Mouse (Mus musculus) CD4-positive, CD25-positive, alpha-beta regulatory T cell, adult 2 months (primary cell): Measurements from ENCODE around the gene Nfib.

Experiments used
- DNase-seq: peaks from one replicate; pipeline ENCODE4 v3.0.0-alpha.2; 2012; ENCODE audit warnings: low read depth, low spot score

Gene Nfib

GRCm38 (mm10) chr4:82691126-82692008, 14.2 kb downstream of the Nfib start:
- no peak for DNase-seq

DNA sequence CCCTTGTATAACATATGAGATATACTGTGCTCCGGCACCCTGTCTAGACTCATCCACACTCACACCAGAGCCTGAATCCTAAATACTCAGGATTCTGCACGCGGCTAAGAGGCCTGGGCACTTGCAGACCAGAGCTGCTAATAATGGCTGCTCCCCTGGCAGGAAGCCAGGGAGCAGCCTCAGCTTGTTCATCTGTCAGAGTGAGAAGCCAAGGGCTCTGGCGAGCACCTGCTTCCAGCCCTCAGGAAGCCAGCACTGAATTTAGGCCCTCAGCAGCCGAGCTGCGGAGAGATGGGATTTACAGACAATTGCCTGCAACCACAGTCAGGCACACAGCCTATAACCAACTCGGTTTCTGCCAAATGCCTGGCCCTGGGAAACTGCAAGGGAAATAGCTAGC, 15.3 kb downstream of the Nfib start:
- DNase-seq = no peak

DNA sequence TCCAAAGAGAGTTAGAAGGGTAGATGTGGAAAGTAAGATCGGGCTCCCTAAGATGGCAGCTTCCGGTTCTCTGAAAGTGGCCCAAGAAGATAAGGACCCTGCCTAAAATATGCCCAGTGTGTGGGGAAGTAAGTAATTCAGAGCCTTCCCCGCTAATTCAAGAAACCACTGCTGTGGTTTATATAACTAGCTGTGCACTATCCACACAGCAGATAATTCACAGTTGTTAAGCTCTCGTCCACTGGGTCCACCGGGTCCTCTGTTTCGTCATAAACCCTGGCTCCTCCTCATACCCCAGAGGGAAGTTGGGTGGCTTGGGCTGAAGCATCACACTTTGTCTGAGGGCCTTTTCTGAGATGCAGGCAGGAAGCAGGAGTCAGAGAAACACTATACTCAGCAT, 19.5 kb downstream of the Nfib start:
- DNase-seq = no peak

GRCm38 (mm10) chr4:82684088-82684715, 21.3 kb downstream of the Nfib start:
- DNase-seq = no peak

DNA sequence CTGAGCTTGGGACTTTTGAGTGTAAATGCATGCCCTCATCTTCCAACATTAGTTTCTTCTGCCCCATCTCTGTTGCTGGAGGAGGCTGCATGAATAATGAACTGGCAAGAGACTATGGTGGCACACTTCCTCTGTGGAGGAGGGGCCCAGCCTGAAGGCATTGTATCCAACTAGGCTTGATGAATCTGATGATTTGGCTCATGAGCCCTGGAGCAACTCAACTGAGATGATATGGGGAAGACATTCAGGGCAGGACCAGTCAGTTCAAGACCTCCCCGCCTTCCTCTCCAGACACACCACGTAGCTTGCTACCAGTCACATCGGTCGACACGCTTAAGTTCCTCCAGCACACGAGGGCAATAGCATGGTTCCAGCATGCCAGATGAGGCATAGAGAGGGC, 22.0 kb downstream of the Nfib start:
- no peak for DNase-seq

DNA sequence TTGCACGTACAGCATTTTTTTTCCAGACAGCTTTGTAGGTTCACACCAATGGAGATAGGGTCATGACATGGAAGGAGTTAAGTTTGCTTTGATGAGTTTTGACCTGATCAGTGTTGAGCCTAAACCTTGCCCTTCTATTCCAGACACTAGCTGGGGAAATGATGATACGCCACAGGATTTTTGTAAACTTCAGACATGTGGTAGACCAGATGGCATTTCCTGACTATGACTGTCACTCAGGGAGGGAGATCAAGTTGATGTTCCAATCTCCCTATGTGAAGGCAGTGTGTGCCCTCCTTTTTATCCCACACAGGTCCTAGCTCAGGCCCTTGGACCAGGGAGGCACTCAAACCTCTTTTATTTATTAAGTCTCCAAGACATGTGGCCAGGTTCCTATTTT, 29.4 kb downstream of the Nfib start:
- no peak for DNase-seq

DNA sequence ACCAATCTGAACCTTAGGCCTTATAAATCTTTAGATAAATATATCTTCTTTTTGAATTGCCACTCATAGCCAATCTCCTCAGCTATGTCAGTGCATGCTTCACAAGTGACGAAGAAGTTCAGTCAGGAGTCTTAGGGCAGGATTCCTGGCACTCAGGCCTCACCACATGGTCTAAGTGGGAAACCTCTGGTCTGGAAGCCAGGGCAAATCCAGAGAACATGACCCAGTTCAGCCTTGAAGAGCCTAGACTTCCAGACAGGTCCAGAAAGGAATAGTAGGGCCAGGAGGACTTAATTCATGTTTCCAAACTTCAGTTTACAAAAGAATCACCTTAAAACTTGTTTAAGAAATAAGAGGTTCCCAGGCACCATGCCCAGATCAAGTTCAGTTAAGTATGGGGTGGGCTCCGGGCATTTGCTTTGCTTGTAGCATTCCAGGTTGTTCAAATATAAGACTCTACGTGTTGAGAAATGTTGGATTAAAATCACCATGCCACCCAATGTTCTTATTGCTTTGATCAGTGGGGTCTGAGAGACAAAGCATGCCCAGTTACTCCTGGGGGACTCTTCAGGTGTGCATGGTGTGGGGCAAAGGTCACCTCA, 38.2 kb downstream of the Nfib start:
- no peak for DNase-seq

GRCm38 (mm10) chr4:82664436-82664835, 41.1 kb downstream of the Nfib start:
- DNase-seq = no peak

- DNase-seq = no peak
Measured at GRCm38 (mm10) chr4:82663749-82664381, 41.7 kb downstream of the Nfib start.

DNA sequence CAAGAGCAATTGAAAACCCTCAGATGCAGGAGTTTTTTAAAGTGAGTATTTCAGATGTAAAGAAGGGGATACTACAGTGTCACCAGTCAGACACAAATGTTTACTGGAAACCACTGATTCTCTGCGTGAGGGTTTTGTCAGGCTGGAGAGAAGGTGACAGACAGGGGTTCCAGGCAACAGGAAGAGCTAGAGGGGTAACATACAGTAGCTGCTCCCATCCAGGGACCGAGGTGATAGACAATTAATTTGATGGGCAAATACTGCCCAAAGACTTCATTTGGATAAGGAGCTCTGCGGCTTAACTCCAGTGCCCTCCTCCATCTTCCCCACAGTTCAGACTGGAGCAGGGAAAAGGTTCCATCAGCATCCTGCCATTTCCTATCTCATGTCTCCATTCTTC, 42.9 kb downstream of the Nfib start:
- no peak for DNase-seq

- no peak for DNase-seq
Measured at GRCm38 (mm10) chr4:82662222-82662621, 43.3 kb downstream of the Nfib start.

DNA sequence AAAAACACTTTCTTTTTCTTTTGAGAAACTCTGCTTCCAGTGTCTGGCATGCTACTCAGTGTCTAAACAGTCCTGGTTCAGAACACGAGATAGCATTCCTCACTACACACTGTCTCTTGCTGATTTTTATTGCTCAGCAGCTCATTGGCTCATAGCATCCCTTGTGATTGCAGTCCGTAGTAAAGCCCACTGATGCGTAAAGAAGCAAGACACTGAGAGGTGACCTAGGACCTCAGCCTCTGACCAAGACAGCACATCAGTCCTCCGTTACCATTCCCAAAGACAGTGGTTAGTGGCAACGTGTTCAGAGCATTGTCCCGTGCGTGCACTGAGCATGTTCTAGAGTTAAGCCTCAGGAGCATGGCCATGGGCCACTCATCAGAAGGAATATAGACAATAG, 44.3 kb downstream of the Nfib start:
- no peak for DNase-seq

GRCm38 (mm10) chr4:82645679-82646078, 59.9 kb downstream of the Nfib start:
- DNase-seq = no peak

- DNase-seq = no peak
Measured at GRCm38 (mm10) chr4:82644797-82645196, 60.8 kb downstream of the Nfib start.

GRCm38 (mm10) chr4:82643734-82644085, 61.8 kb downstream of the Nfib start:
- no peak for DNase-seq

DNA sequence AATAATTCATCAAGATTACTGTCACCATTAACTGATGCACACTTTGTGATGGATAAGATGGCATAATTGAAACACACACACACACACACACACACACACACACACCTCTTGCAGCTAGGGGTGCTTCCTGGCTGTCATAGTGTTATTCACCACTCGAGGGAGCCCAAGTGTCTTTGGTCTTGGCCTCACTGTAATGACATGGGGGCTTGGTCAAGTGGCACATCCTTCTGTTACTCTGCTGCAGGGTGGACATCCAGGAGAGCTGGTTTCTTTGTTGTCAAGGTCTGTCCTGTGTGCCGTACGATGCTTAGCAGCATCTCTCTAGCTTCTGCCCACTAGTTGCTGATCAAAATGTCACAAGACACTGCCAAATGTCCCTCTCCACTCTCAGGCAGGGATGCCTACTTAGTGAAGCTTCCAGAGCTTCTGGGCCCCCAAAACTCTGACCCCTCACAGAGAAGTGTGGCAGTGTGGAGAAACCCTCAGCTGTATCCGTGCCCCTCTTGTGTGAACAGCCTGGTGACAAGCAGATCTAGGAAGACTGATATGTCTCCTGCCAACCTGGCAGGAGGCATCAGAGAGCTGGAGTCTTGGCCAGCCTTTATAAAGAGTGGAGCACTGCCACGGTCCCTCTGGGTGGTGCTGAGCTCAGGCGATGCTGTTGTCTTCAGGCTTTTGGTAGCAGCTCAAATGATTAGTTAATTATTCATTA, 62.4 kb downstream of the Nfib start:
- DNase-seq = peak; percentile 12

DNA sequence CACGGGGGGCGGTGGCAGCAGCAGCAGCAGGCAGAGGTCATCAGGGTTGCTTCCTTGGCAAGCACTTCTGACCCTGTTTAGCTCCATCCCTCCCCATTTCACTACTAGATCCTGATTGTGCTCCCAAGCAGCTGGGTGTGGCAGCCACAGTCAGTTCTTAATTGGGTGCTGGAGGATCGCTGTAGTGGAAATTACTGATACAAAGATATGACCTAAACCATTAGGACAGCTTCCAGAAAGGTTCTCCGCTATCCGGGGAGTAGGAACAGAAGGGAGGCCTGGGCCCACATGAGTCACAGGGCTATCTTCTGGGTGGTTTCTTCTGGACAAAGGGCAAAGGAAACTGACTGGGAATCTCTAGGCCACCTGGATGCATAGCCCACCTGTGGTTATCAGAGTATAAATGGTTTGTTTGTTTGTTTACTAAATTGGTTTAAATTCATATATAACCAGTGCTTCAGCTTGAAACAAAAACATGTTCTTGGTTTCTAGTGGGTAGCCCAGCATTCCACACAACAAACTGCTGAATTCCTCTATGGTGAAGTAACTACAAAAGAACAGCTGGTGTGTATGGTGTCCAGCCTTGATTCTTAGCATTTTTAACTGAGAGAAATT, 64.4 kb downstream of the Nfib start:
- no peak for DNase-seq

DNA sequence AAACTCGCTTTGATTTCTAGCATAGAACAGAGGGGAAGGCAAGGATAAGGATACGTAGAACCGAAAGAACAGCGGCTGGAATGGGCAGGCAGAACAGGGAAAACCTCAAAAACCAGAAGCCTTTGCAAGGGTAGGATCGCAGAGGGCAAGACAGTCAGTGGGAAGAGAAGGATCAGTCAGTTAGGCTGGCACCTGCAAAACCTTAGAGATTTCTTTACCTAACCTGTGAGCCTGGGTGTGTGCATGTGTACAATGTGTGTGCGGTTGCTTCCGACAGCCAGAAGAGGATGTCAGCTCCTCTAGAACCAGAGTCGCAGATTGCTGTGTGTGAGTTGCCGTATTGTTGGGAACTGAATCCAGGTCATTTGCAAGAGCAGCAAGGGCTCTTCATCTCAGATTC, 67.3 kb downstream of the Nfib start:
- no peak for DNase-seq

DNA sequence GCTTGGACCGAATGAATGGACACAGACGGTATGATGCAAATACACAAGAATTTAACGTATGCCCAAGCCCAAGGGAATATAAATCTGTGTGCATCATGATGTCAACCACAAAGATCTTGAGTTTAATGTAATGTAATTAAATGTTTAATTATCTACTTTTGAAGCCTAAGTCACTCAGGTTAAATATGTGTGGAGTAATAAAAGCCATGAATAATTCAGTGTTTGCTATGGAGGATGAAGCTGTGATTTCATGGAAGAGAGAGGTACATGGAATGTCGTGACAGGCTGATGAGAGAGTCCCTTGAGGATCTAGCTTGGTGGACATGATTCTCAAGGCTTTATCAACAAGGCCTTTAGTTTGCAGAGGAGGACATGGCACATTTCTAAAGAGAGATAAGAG, 67.9 kb downstream of the Nfib start:
- no peak for DNase-seq

- DNase-seq = no peak
Measured at GRCm38 (mm10) chr4:82636658-82637057, 68.9 kb downstream of the Nfib start.

DNA sequence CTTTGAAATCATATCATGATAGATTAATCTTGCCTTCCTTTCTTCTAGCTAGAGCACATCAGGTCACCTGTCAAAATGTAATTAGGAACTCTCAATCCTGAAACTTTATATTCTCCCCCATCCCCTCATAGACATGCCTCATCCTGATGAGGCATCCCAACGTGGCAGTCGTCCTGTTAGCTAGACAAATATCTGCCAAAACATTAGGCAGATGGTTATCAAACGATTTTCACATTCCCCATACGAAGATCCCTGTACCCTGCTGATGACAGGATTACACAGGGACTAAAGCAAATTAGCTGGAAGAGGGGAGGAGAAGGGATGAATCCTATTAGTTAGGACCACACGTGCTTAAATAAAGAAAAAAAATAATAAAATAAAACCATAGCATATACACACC, 69.7 kb downstream of the Nfib start:
- DNase-seq = no peak
